Mouse (Mus musculus) left cerebral cortex, postnatal 10 days (tissue): ENCODE measurements around the gene Gm1604a. TPM values are rescaled to one million over a fixed set of nuclear protein-coding genes. Genes with fewer than 3 reads are reported as not detected.
"Not testable (repeated sequence)": the region's sequence is repeated elsewhere in the genome, so short reads cannot be mapped to it uniquely, and the experiment has no call there.

Experiments
- DNase-seq, 2 experiments: peaks; one replicate each; pipeline ENCODE4 v3.0.0; 2021 to 2022; ENCODE audit warnings: low spot score in 2 of 2, mixed read lengths in 1 of 2; ENCODE audit errors: extremely low spot score in 1 of 2
- intact Hi-C: fragments of 180-260 bp; cut with DNase I; formaldehyde crosslinking; loops from one replicate; pipeline ENCODE4 v1.15.1; 2025
- total RNA-seq, 2 experiments: library from RNA; stranded (reverse); gene quantifications; 2 replicates each; pipeline ENCODE4 v1.2.3; 2021

The Gm1604a gene
- total RNA-seq, 2 experiments from 2014 or later = 0.64 to 0.71 TPM

GRCm38 (mm10) chr17:7033192-7034166, 8.1 kb downstream of the Gm1604a start:
- intact Hi-C loops, DNase-seq: not testable (repeated sequence)

- peak in 1 of 2 experiments; percentile 13 for DNase-seq
- intact Hi-C loops = not testable (repeated sequence)
These were observed 43.7 kb downstream of the Gm1604a start for GRCm38 (mm10) chr17:7068997-7069539.

- intact Hi-C loops, DNase-seq: not testable (repeated sequence)
These were observed 44.3 kb downstream of the Gm1604a start for GRCm38 (mm10) chr17:7069561-7070240.

GRCm38 (mm10) chr17:7074494-7074893, 49.1 kb downstream of the Gm1604a start:
- intact Hi-C loops = not testable (repeated sequence)
- peak in 1 of 2 experiments; percentile 38 for DNase-seq

GRCm38 (mm10) chr17:7075519-7075918, 50.2 kb downstream of the Gm1604a start:
- intact Hi-C loops = not testable (repeated sequence)

GRCm38 (mm10) chr17:7079558-7079957, 54.2 kb downstream of the Gm1604a start:
- peak; percentile 38 to 53 for DNase-seq
- intact Hi-C loops = not testable (repeated sequence)

More at GRCm38 (mm10) chr17:7075519-7075918, 50.2 kb downstream of the Gm1604a start:
- not testable (repeated sequence) for DNase-seq

- intact Hi-C loops, DNase-seq: not testable (repeated sequence)
These were observed 59.2 kb downstream of the Gm1604a start for GRCm38 (mm10) chr17:7084523-7084922.

GRCm38 (mm10) chr17:7085469-7086168, 60.3 kb downstream of the Gm1604a start:
- DNase-seq, intact Hi-C loops: not testable (repeated sequence)

GRCm38 (mm10) chr17:7086836-7087235, 61.5 kb downstream of the Gm1604a start:
- DNase-seq, intact Hi-C loops: not testable (repeated sequence)

GRCm38 (mm10) chr17:7097835-7098519, 72.6 kb downstream of the Gm1604a start:
- DNase-seq, intact Hi-C loops: not testable (repeated sequence)

GRCm38 (mm10) chr17:7099096-7099495, 73.7 kb downstream of the Gm1604a start:
- intact Hi-C loops, DNase-seq: not testable (repeated sequence)

- intact Hi-C loops, DNase-seq: not testable (repeated sequence)
These were observed 77.6 kb downstream of the Gm1604a start for GRCm38 (mm10) chr17:7102945-7103344.

GRCm38 (mm10) chr17:7111658-7112057, 86.3 kb downstream of the Gm1604a start:
- intact Hi-C loops, DNase-seq: not testable (repeated sequence)

GRCm38 (mm10) chr17:7116265-7116664, 90.9 kb downstream of the Gm1604a start:
- intact Hi-C loops, DNase-seq: not testable (repeated sequence)

- intact Hi-C loops, DNase-seq: not testable (repeated sequence)
These were observed 95.5 kb downstream of the Gm1604a start for GRCm38 (mm10) chr17:7120835-7121234.

- intact Hi-C loops, DNase-seq: not testable (repeated sequence)
These were observed 97.2 kb downstream of the Gm1604a start for GRCm38 (mm10) chr17:7122554-7122953.

GRCm38 (mm10) chr17:7126475-7126874, 101.1 kb downstream of the Gm1604a start:
- not testable (repeated sequence) for DNase-seq

GRCm38 (mm10) chr17:7134002-7134401, 108.6 kb downstream of the Gm1604a start:
- DNase-seq, intact Hi-C loops: not testable (repeated sequence)

More at GRCm38 (mm10) chr17:7126475-7126874, 101.1 kb downstream of the Gm1604a start:
- intact Hi-C loops = not testable (repeated sequence)
